ENCODE assay signal across 8 mouse cellular contexts in genomic region chr2:30076959-30077358, GRCm38 (mm10). TPM values are rescaled to one million over a fixed set of nuclear protein-coding genes. Genes with fewer than 3 reads are reported as not detected.
DNase-seq lines count a peak whose midpoint lies in the region; ATAC-seq and TF ChIP-seq lines count a peak whose summit lies in the region.

No protein-coding gene starts in this region.

- H3K36me3 ChIP-seq in MEL (ENCODE audit: control insufficient read depth in 1 of 2, insufficient read depth in 2 of 2, low read length in 2 of 2): peaks cover 0 to 2% of the 10 kb centered on the region in 2 experiments; a peak in 1 of 4 replicates
- 0 out of 2 replicates have a peak, but pooled peaks cover 8% of the 10 kb centered on the region for H3K36me3 ChIP-seq in hindbrain, embryonic 11.5 days (ENCODE audit: control insufficient read depth, insufficient read depth, low read length)
- peaks cover 49% of the 10 kb centered on the region for H3K36me3 ChIP-seq in megakaryocyte, embryonic 14.5 days (replicated peaks; ENCODE audit: low read length)

- WGBS in hindbrain, embryonic 11.5 days: 73% methylated on average over 6 of the region's 6 CpGs

- H3K27ac ChIP-seq in gastrocnemius, adult 2 months: peak overlapping the region; percentile 88
- H3K27ac ChIP-seq in MEL (ENCODE audit: control insufficient read depth, low read depth, low read length): peak overlapping the region; percentile 6; the same call in 1 of the 2 replicates
- H3K27ac ChIP-seq in hindbrain, embryonic 11.5 days (ENCODE audit: low read depth, low read length): no peak overlapping the region

- H3K9me3 ChIP-seq in MEL (replicated peaks; ENCODE audit: insufficient read depth, low read length): no peaks in the 10 kb centered on the region
- H3K9me3 ChIP-seq in hindbrain, embryonic 11.5 days (ENCODE audit: control insufficient read depth, low read length): no peaks in the 10 kb centered on the region
- no peaks in the 10 kb centered on the region for H3K9me3 ChIP-seq in megakaryocyte, embryonic 14.5 days

- intact Hi-C loops in gastrocnemius, adult 2 months (cut with DNase I): loop anchor here (1.0 kb wide), 1 partner anchor 19 kb away; no protein-coding TSS in a partner anchor
- intact Hi-C loops in gastrocnemius, postnatal 36 days (cut with DNase I): loop anchor here (5.0 kb wide), 2 partner anchors 35 to 90 kb away; no protein-coding TSS in a partner anchor

- H3K4me2 ChIP-seq in hindbrain, embryonic 11.5 days (replicated peaks; ENCODE audit: low read depth, low read length): no peak overlapping the region; the same call in 1 of the 2 replicates

- peak overlapping the region; percentile 77 for H3K4me3 ChIP-seq in gastrocnemius, adult 2 months
- H3K4me3 ChIP-seq in MEL (ENCODE audit: control insufficient read depth in 1 of 2, insufficient read depth in 1 of 2, low read depth in 2 of 2, low read length in 2 of 2): peak overlapping the region; percentile 8 to 72; a peak in 3 of 4 replicates
- H3K4me3 ChIP-seq in hindbrain, embryonic 11.5 days (ENCODE audit: low read depth, low read length): no peak overlapping the region
- H3K4me3 ChIP-seq in megakaryocyte, embryonic 14.5 days (replicated peaks): peak overlapping the region; percentile 97

- no peak for DNase-seq in gastrocnemius, adult 2 months
- DNase-seq in gastrocnemius, postnatal 36 days: no peak
- DNase-seq in MEL (ENCODE audit: low read depth, low spot score): no peak
- no peak for DNase-seq in hindbrain, embryonic 11.5 days (ENCODE audit: low spot score)
- no peak for DNase-seq in cerebellum, postnatal 10 days
- DNase-seq in adrenal gland, postnatal 10 days: no peak

- H3K27me3 ChIP-seq in MEL (ENCODE audit: control insufficient read depth in 1 of 2, insufficient read depth in 2 of 2, low read length in 2 of 2): no peaks in the 10 kb centered on the region
- H3K27me3 ChIP-seq in hindbrain, embryonic 11.5 days (ENCODE audit: control insufficient read depth, insufficient read depth, low read length): no peaks in the 10 kb centered on the region
- no peaks in the 10 kb centered on the region for H3K27me3 ChIP-seq in megakaryocyte, embryonic 14.5 days (replicated peaks)

- TF ChIP-seq RAD21 in MEL (IDR thresholded peaks at IDR 0.05; ENCODE audit: low read depth, low read length): no peak

- TF ChIP-seq EP300 in MEL (IDR thresholded peaks at IDR 0.05; ENCODE audit: low read depth in 1 of 2, low read length in 2 of 2): no peak

- ATAC-seq in hindbrain, embryonic 11.5 days (ENCODE audit: low FRiP score): peak; percentile 23
- ATAC-seq in activated CD4-positive, CD25-positive, alpha-beta regulatory T cell, adult 4 months: no peak

- H3K79me2 ChIP-seq in MEL (ENCODE audit: control insufficient read depth, insufficient read depth, low read length, poor library complexity): no peaks in the 10 kb centered on the region

- H3K9ac ChIP-seq in MEL (ENCODE audit: control insufficient read depth, low read depth, low read length, poor library complexity, severe bottlenecking): no peak overlapping the region
- H3K9ac ChIP-seq in hindbrain, embryonic 11.5 days (ENCODE audit: low read depth, low read length): no peak overlapping the region

- peaks cover 0 to 5% of the 10 kb centered on the region in 2 experiments; a peak in 2 of 4 replicates for H3K4me1 ChIP-seq in MEL (ENCODE audit: control insufficient read depth in 1 of 2, insufficient read depth in 2 of 2, low read length in 2 of 2)
- peaks cover 3% of the 10 kb centered on the region; the same call in 1 of the 2 replicates for H3K4me1 ChIP-seq in hindbrain, embryonic 11.5 days (replicated peaks; ENCODE audit: control insufficient read depth, insufficient read depth, low read length)
- H3K4me1 ChIP-seq in megakaryocyte, embryonic 14.5 days: peaks cover 40% of the 10 kb centered on the region

- no peak for TF ChIP-seq POLR2A in MEL (IDR thresholded peaks at IDR 0.05; ENCODE audit: control insufficient read depth in 1 of 2, insufficient read depth in 1 of 2, low read depth in 1 of 2, low read length in 2 of 2, poor library complexity in 1 of 2)

- TF ChIP-seq CTCF in gastrocnemius, adult 2 months (IDR thresholded peaks at IDR 0.05): no peak
- no peak for TF ChIP-seq CTCF in MEL (IDR thresholded peaks at IDR 0.05 in 2 of 3, conservative IDR thresholded peaks at IDR 0.05 in 1 of 3; ENCODE audit: control insufficient read depth in 1 of 3, insufficient read depth in 1 of 3, low read depth in 2 of 3, low read length in 3 of 3, poor library complexity in 1 of 3, severe bottlenecking in 1 of 3)

TF ChIP-seq in MEL, 35 proteins besides CTCF, POLR2A, EP300 and RAD21 (continues in another document):
- TF ChIP-seq USF1 (IDR thresholded peaks at IDR 0.05; ENCODE audit: low read depth, low read length) (no peak), POLR2AphosphoS2 (IDR thresholded peaks at IDR 0.05; ENCODE audit: low read length) (no peak), MXI1 (IDR thresholded peaks at IDR 0.05; ENCODE audit: low read depth, low read length) (no peak), NELFE (IDR thresholded peaks at IDR 0.05; ENCODE audit: low read depth, low read length) (no peak), CHD2 (IDR thresholded peaks at IDR 0.05; ENCODE audit: low read length) (no peak), SMC3 (IDR thresholded peaks at IDR 0.05; ENCODE audit: low read depth, low read length) (no peak), MAZ (IDR thresholded peaks at IDR 0.05; ENCODE audit: low read depth, low read length) (no peak), JUND (IDR thresholded peaks at IDR 0.05; ENCODE audit: low read depth, low read length) (no peak), MYB (IDR thresholded peaks at IDR 0.05; ENCODE audit: low read depth, low read length) (no peak), MYC (IDR thresholded peaks at IDR 0.05; ENCODE audit: low read depth, low read length) (no peak)

RNA-seq across cellular contexts. Expression of gene Pkn3, which starts 0.5 kb away (rescaled TPM):
- total RNA-seq in gastrocnemius, adult 2 months (2021): 1 to 10 TPM; 3.6 to 4.1 TPM
- total RNA-seq in gastrocnemius, postnatal 36 days (2021): 1 to 10 TPM; 2.8 to 5.1 TPM
- total RNA-seq in MEL (2012; rRNA removed): 2.0 and 2.9 TPM in 2 replicates
- 1 to 10 TPM in 1 of 2 experiments, not detected in 1; 5.8 TPM for polyA plus RNA-seq in MEL (2012; ENCODE audit: insufficient read depth in 1 of 2, insufficient read length in 2 of 2, low read depth in 1 of 2, low replicate concordance in 2 of 2, missing spikeins in 1 of 2)
- 4.5 and 5.2 TPM in 2 replicates for polyA plus RNA-seq in hindbrain, embryonic 11.5 days (2014; fragmentation: Nextera tagmentation; extraction: Ambion mirVana)
- 19.4 and 62.2 TPM in 2 replicates for polyA plus RNA-seq in megakaryocyte, embryonic 14.5 days (2012; ENCODE audit: insufficient read depth, low replicate concordance)
- total RNA-seq in adrenal gland, postnatal 10 days (2021): 10 to 100 TPM in 1 of 2 experiments, 1 to 10 TPM in 1; 6.3 to 10.1 TPM
- under 1 TPM in 1 of 2 experiments, not detected in 1; 0.41 TPM for polyA plus RNA-seq in activated CD4-positive, CD25-positive, alpha-beta regulatory T cell, adult 4 months (2017; shearing (Covaris generic))

RNA-seq across cellular contexts. Expression of gene Zdhhc12, which starts 16.5 kb away (rescaled TPM):
- total RNA-seq in gastrocnemius, adult 2 months (2021): 1 to 10 TPM; 2.0 to 3.5 TPM
- total RNA-seq in gastrocnemius, postnatal 36 days (2021): 1 to 10 TPM; 2.6 to 3.0 TPM
- 22.6 and 25.1 TPM in 2 replicates for total RNA-seq in MEL (2012; rRNA removed)
- polyA plus RNA-seq in MEL (2012; ENCODE audit: insufficient read depth in 1 of 2, insufficient read length in 2 of 2, low read depth in 1 of 2, low replicate concordance in 2 of 2, missing spikeins in 1 of 2): 10 to 100 TPM in 1 of 2 experiments, not detected in 1; 42.1 TPM
- polyA plus RNA-seq in hindbrain, embryonic 11.5 days (2014; fragmentation: Nextera tagmentation; extraction: Ambion mirVana): 27.4 and 32.2 TPM in 2 replicates
- 58.2 and 66.6 TPM in 2 replicates for polyA plus RNA-seq in megakaryocyte, embryonic 14.5 days (2012; ENCODE audit: insufficient read depth, low replicate concordance)
- 10 to 100 TPM; 14.9 to 19.0 TPM for total RNA-seq in adrenal gland, postnatal 10 days (2021)
- polyA plus RNA-seq in activated CD4-positive, CD25-positive, alpha-beta regulatory T cell, adult 4 months (2017; shearing (Covaris generic)): 10 to 100 TPM; 31.6 to 32.4 TPM

RNA-seq across cellular contexts. Expression of gene Set, which starts 19.8 kb away (rescaled TPM):
- 100 to 1,000 TPM in 1 of 2 experiments, 10 to 100 TPM in 1; 93.8 to 110 TPM for total RNA-seq in gastrocnemius, adult 2 months (2021)
- 10 to 100 TPM; 81.3 to 93.3 TPM for total RNA-seq in gastrocnemius, postnatal 36 days (2021)
- total RNA-seq in MEL (2012; rRNA removed): 580 and 633 TPM in 2 replicates
- polyA plus RNA-seq in MEL (2012; ENCODE audit: insufficient read depth in 1 of 2, insufficient read length in 2 of 2, low read depth in 1 of 2, low replicate concordance in 2 of 2, missing spikeins in 1 of 2): 100 to 1,000 TPM; 250 to 973 TPM
- 688 and 696 TPM in 2 replicates for polyA plus RNA-seq in hindbrain, embryonic 11.5 days (2014; fragmentation: Nextera tagmentation; extraction: Ambion mirVana)
- polyA plus RNA-seq in megakaryocyte, embryonic 14.5 days (2012; ENCODE audit: insufficient read depth, low replicate concordance): 207 and 239 TPM in 2 replicates
- 100 to 1,000 TPM; 216 to 221 TPM for total RNA-seq in adrenal gland, postnatal 10 days (2021)
- 100 to 1,000 TPM; 369 to 379 TPM for polyA plus RNA-seq in activated CD4-positive, CD25-positive, alpha-beta regulatory T cell, adult 4 months (2017; shearing (Covaris generic))

RNA-seq across cellular contexts. Expression of gene Wdr34, which starts 28.3 kb away (rescaled TPM):
- total RNA-seq in gastrocnemius, adult 2 months (2021): 1 to 10 TPM; 4.4 to 5.0 TPM
- total RNA-seq in gastrocnemius, postnatal 36 days (2021): 1 to 10 TPM; 3.9 to 4.1 TPM
- 49.3 and 53.1 TPM in 2 replicates for total RNA-seq in MEL (2012; rRNA removed)
- 10 to 100 TPM in 1 of 2 experiments, not detected in 1; 78.3 TPM for polyA plus RNA-seq in MEL (2012; ENCODE audit: insufficient read depth in 1 of 2, insufficient read length in 2 of 2, low read depth in 1 of 2, low replicate concordance in 2 of 2, missing spikeins in 1 of 2)
- 30.1 and 33.9 TPM in 2 replicates for polyA plus RNA-seq in hindbrain, embryonic 11.5 days (2014; fragmentation: Nextera tagmentation; extraction: Ambion mirVana)
- polyA plus RNA-seq in megakaryocyte, embryonic 14.5 days (2012; ENCODE audit: insufficient read depth, low replicate concordance): 11.7 and 12.4 TPM in 2 replicates
- 10 to 100 TPM; 20.1 to 24.4 TPM for total RNA-seq in adrenal gland, postnatal 10 days (2021)
- 1 to 10 TPM in 1 of 2 experiments, under 1 TPM in 1; 0.87 to 1.4 TPM for polyA plus RNA-seq in activated CD4-positive, CD25-positive, alpha-beta regulatory T cell, adult 4 months (2017; shearing (Covaris generic))

RNA-seq across cellular contexts. Expression of gene Zer1, which starts 47.4 kb away (rescaled TPM):
- 10 to 100 TPM; 23.1 to 25.2 TPM for total RNA-seq in gastrocnemius, adult 2 months (2021)
- 10 to 100 TPM; 19.9 to 21.7 TPM for total RNA-seq in gastrocnemius, postnatal 36 days (2021)
- 3.9 and 4.3 TPM in 2 replicates for total RNA-seq in MEL (2012; rRNA removed)
- 10 to 100 TPM in 1 of 2 experiments, not detected in 1; 14.0 TPM for polyA plus RNA-seq in MEL (2012; ENCODE audit: insufficient read depth in 1 of 2, insufficient read length in 2 of 2, low read depth in 1 of 2, low replicate concordance in 2 of 2, missing spikeins in 1 of 2)
- polyA plus RNA-seq in hindbrain, embryonic 11.5 days (2014; fragmentation: Nextera tagmentation; extraction: Ambion mirVana): 6.5 and 9.3 TPM in 2 replicates
- 12.2 and 20.0 TPM in 2 replicates for polyA plus RNA-seq in megakaryocyte, embryonic 14.5 days (2012; ENCODE audit: insufficient read depth, low replicate concordance)
- total RNA-seq in adrenal gland, postnatal 10 days (2021): 10 to 100 TPM; 29.9 to 45.4 TPM
- 10 to 100 TPM; 14.5 to 15.2 TPM for polyA plus RNA-seq in activated CD4-positive, CD25-positive, alpha-beta regulatory T cell, adult 4 months (2017; shearing (Covaris generic))
